Mouse (Mus musculus) embryo, embryonic 11 days (tissue): ENCODE data around the gene Lpar1.
A peak's percentile ranks its signal among the peaks of the same experiment; 100 is the strongest.

ENCODE experiments used
- DNase-seq: peaks from one replicate; pipeline ENCODE4 v3.0.0-alpha.2; 2015

The Lpar1 gene

GRCm38 (mm10) chr4:58553631-58554358 lies at the start of gene Lpar1:
TSS of gene Lpar1 (minus strand) at chr4:58553898.
- peak; percentile 75 for DNase-seq

- no peak for DNase-seq
Observed at GRCm38 (mm10) chr4:58585942-58586341, 32.2 kb upstream of the Lpar1 start.

GRCm38 (mm10) chr4:58581191-58581590 lies 27.5 kb upstream of the Lpar1 start:
- no peak for DNase-seq

GRCm38 (mm10) chr4:58580516-58580915 lies 26.8 kb upstream of the Lpar1 start:
- no peak for DNase-seq

DNA sequence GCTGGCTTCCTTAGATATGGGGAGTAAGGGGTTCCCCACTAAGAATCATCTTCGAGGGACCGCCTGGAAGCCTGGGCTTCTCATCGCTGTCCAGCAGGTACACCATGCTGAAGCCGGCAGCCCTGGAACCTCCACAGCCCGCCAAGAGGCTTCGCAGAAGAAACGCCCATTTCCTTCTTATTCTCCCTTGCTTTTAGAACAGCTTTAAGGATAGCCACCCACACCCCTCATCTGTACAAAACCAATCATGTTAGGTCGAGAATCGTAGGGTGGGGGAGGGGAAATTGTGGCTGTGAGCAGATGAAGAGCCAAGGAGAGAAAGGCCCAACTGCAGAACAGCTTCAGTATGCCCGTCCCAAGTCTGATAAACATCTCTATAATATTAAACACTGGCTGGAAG lies 26.4 kb upstream of the Lpar1 start:
- peak; percentile 22 for DNase-seq

DNA sequence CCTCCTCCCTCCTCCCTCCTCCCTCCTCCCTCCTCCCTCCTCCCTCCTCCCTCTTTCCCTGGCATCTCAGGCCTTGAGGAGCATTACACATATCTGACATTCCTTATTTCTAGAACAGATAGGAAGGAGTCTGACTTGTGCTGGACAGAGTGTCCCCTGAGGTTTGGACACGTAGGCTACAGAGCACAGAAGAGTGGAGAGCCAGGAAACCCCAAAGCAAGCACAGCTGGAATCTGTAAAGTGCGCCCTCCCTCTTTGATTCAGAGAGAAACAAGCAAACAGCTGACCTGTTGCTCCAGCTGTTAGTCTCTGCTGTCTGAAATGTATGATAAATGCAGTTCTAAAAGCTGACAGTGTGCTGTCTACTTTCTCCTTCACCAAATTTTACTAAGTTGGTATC lies 24.8 kb upstream of the Lpar1 start:
- peak; percentile 53 for DNase-seq

DNA sequence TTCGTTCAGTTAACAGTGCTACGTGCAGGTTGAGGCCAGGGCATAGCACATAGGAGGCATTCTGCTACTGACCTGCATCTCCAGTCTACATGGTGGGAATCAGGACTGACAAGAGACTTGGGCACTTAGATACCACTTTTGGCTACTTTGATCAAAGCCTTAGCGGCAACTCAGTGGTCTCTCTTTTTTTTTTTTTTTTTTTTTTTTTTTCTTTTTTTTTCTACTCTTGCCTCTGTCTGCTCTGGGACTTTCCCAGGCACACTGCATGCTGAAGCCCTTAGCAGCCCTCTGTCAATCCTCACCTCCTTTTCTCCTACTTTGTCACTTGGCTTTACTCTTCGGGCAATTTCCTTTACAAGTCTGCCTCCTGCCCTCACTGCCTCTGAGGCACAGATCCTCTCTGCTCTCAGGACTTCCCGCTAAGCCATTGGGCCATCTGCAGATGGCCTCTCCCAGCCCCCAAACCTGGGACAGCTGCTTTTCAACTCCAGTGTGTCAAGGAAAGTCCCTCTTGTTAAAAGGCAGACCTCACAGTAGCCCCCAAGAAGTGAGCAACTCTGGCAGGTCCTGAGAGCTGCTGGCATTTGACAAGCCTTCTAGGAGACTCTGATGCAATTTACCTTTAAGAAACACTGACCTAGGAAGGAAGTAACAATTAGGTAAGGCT lies 23.8 kb upstream of the Lpar1 start:
- peak; percentile 37 for DNase-seq

GRCm38 (mm10) chr4:58575831-58576230 lies 22.1 kb upstream of the Lpar1 start:
- DNase-seq = no peak

GRCm38 (mm10) chr4:58574024-58574423 lies 20.3 kb upstream of the Lpar1 start:
- no peak for DNase-seq

DNA sequence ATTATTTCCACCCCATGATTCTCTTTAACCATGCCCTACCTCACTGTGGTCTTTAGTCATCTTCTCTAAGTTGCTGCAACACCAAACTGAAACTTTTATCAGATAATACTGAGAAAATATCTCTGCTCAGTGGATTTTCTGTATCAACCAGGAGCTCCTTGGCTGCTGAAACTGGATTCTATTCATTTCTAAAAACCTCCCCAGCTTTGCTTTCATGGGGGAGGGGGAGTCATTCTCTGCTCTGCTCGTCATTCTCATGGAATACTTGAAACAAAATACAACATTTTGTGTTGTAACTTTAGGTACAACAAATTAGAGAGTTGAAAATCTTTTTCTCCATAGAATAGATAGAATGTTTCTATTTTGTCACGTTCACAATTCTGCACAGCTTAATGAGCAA lies 18.7 kb upstream of the Lpar1 start:
- DNase-seq = no peak

DNA sequence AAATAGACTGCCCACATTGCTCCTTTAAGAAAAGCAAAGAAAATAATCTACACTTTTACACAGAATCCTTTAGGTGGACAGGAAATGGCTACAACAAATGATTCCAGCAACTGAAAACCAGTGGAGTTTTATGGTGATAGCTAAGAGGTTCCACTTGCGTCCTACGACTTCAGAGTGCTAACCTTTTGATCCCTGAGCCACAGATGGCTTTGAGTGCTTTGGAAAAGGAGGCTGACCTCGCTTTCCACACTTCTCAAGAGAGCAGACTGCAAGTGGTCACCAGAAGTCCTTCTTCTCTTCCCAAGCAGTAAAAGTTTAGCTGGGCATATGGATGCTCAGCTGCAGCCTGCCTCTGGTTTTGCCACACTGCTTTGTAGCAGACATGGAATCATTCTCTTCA lies 18.0 kb upstream of the Lpar1 start:
- DNase-seq = no peak

GRCm38 (mm10) chr4:58571232-58571631 lies 17.5 kb upstream of the Lpar1 start:
- no peak for DNase-seq

DNA sequence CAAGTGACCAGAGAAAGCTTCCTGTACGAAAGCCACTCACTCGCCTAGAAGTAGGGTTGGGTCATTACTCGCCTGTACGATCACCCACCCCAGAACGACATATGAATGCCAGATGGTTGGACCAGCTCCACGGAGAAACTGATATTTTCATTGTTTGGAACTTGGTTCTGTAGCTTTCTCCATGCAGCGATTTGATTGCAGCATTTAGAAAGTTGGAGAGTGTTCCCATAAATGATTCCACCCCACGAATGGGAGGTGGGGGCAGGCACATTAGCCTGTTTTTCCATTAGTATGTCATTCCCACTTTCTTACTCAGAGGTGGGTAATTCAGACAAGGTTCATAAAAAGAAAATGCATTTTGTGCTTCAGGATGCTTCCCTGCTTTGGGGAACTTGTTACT lies 14.8 kb upstream of the Lpar1 start:
- DNase-seq = no peak

DNA sequence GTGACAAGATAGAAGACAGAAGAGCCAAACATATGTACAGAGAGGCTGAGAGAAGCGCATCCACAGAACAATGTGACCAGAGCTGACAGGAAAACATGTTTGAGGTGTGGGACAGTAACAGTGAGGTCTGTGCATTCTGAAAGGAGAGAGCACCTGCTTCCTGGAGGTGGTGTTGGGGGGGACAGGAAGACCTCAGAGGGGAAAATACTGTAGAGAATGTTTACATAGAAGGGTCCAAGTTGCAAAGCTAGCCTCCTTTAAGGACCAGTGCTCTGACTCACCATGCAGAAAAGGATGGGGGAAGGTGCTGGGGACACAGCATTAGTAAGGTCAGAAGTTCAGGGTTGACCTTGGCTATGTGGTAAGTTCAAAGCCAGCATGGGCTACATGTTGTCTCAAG lies 9.1 kb upstream of the Lpar1 start:
- DNase-seq = no peak

DNA sequence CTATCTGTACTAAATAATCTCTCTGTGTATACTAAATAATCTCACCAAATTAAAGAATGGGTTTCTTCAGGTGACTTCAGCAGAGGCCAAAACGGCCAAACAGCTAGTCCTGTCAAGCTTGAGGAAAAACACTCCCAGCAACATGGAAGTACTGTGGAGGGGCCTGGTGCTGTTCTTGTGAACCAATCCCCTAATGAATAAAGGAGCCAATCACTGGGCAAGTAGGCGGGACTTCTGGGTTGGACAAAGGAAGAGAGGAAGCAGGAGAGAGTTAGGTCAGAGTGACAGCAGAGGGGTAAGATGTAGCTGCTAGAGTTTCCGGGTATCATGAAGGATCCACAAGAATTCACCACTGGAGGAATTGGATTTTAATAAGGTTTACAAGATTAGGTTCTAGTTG lies 3.3 kb upstream of the Lpar1 start:
- DNase-seq = no peak

DNA sequence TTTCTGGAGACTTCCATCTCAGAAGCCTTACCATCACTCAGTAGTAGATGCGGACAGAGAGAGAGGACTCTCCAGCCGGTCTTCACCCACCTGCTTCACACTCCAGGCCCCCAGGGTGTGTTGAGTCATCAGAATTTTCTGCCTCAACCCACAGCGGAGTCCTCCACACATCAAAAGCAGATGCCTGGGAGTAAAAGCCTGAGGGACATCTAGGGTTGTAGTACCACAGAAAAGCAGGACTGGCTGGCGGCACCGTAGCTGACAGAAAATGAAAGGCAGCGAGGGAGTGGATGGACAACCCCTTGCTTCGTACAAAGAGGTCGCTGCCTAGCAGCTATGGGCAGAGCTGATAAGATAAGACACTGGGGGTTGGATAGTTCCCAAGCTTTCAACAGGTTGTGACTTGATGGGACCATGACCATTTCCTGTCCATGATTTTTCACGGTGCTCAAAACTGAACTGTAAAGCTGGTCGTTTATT lies 701 bp upstream of the Lpar1 start:
- DNase-seq = peak; percentile 33

GRCm38 (mm10) chr4:58552731-58553630 lies 717 bp downstream of the Lpar1 start:
- DNase-seq = peak; percentile 92

GRCm38 (mm10) chr4:58552229-58552628 lies 1.5 kb downstream of the Lpar1 start:
- DNase-seq = no peak

DNA sequence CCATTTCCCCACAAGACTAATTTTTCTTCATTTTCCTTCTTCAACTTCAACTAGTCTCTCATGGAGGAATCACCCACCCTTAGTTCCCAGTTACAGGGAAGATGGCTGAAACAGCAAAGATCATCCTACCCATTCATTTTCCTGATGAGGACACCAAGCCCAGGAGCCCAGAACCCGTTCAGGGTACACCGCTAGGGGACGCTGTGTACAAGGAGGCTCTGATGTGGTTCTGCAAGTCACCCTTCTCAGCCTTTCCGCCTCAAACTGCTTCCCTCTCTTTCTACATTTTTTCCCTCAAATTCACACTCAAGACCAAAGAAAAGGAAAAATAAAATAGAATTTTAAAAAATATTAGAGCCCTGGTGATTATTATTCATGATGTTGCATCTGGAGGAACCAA lies 1.9 kb downstream of the Lpar1 start:
- DNase-seq = peak; percentile 90

GRCm38 (mm10) chr4:58547725-58548124 lies 6.0 kb downstream of the Lpar1 start:
- no peak for DNase-seq

GRCm38 (mm10) chr4:58547273-58547565 lies 6.5 kb downstream of the Lpar1 start:
- DNase-seq = no peak

GRCm38 (mm10) chr4:58546441-58547272 lies 7.0 kb downstream of the Lpar1 start:
- peak; percentile 91 for DNase-seq
